Mouse (Mus musculus) lung, embryonic 15.5 days (tissue): ENCODE measurements around the gene Rab6b. TPM values are rescaled to one million over a fixed set of nuclear protein-coding genes. Genes with fewer than 3 reads are reported as not detected.

Source experiments
- ATAC-seq: fragments of 200-750 bp; cut with Nextera tagmentation; 2 replicates; pipeline ENCODE4 v1.8.0; 2017; ENCODE audit warnings: moderate number of reproducible peaks, borderline replicate concordance; ENCODE audit not compliant: low FRiP score, low TSS enrichment; ENCODE audit errors: extremely low read depth
- H3K27ac ChIP-seq: fragments of 300-500 bp; sonication (generic); 2 replicates; pipeline ENCODE4 v1.5.1; 2015; ENCODE audit warnings: moderate library complexity, mild to moderate bottlenecking, inconsistent platforms
- H3K27me3 ChIP-seq: fragments of 300-500 bp; sonication (generic); 2 replicates; pipeline ENCODE4 v1.6.1; 2015; ENCODE audit warnings: inconsistent platforms
- H3K36me3 ChIP-seq: fragments of 300-500 bp; sonication (generic); 2 replicates; pipeline ENCODE4 v1.6.1; 2015; ENCODE audit warnings: inconsistent platforms
- H3K4me1 ChIP-seq: fragments of 300-500 bp; sonication (generic); 2 replicates; pipeline ENCODE4 v1.6.1; 2015; ENCODE audit warnings: inconsistent platforms
- H3K4me2 ChIP-seq: fragments of 300-500 bp; sonication (generic); 2 replicates; pipeline ENCODE4 v1.6.1; 2015; ENCODE audit warnings: inconsistent platforms, mild to moderate bottlenecking, moderate library complexity
- H3K4me3 ChIP-seq: fragments of 300-500 bp; sonication (generic); 2 replicates; pipeline ENCODE4 v1.5.1; 2015; ENCODE audit warnings: mild to moderate bottlenecking, inconsistent platforms
- H3K9ac ChIP-seq: fragments of 300-500 bp; sonication (generic); 2 replicates; pipeline ENCODE4 v1.6.1; 2015; ENCODE audit warnings: inconsistent platforms
- H3K9me3 ChIP-seq: fragments of 300-500 bp; sonication (generic); 2 replicates; pipeline ENCODE4 v1.6.1; 2016; ENCODE audit warnings: inconsistent platforms
- WGBS: fragments of 180-500 bp; shearing (Covaris S2); methylation state at CpG from one replicate; pipeline ENCODE4 v1.1.7; 2015; 5-methylcytosine and 5-hydroxymethylcytosine counted together
- polyA plus RNA-seq: library from polyadenylated mRNA; unstranded; fragments of >200 nt; fragmentation: Nextera tagmentation; extraction: Ambion mirVana; gene quantifications from 2 replicates; pipeline ENCODE4 v1.2.1, GENCODE M21; 2015

The Rab6b gene
- polyA plus RNA-seq, 1 experiment from 2014 or later: 4.3 TPM

DNA sequence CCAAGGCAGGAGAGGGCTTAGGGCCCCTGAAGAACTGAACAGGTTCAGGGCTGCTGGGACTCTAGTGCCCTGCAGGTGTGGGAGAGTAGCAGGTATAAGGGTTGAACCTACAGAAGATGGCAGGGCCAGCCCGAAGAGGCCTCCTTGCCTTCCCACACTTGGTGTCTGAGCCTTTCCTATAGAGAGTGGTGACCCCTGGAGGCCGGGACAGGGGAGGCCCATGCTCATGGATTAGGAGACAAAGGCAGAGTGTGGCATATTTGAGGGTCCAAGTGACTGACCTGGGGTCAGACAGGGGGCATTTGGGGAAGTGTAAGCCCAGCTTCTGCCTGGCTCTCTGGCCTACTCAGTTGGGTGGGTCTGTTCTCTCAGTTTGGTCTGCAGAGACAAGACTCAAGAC lies 8.6 kb downstream of the Rab6b start:
- WGBS: 37% methylated on average over 2 of the region's 2 CpGs
- no peaks in the 10 kb centered on the region for H3K36me3 ChIP-seq
- H3K27ac ChIP-seq: no peak overlapping the region
- H3K4me1 ChIP-seq: no peaks in the 10 kb centered on the region
- H3K4me3 ChIP-seq: no peak overlapping the region
- H3K9ac ChIP-seq: no peak overlapping the region
- no peak overlapping the region for H3K4me2 ChIP-seq
- peaks cover 3% of the 10 kb centered on the region; the same call in 1 of the 2 replicates for H3K27me3 ChIP-seq
- no peaks in the 10 kb centered on the region for H3K9me3 ChIP-seq
- no peak for ATAC-seq

DNA sequence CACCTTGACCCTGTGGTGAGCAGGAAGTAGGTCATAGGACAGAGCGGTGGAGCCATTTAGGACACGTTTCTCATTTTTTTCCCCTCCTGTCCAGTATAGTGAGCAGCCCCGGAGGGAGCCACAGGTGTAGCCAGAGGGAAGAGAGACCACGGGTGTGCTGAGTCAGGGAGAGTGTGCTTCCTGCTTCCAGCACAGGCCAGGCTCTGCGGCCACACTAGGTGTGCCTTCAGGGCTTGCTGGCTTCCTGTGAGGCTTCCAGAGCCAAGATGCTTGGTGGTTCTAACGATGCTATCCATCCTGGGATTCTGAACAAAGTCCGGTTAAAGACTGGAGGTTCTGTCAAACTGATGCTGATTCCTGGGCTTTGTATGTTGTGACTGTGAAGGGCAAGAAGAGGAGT lies 10.0 kb downstream of the Rab6b start:
- H3K4me1 ChIP-seq: no peaks in the 10 kb centered on the region
- H3K4me3 ChIP-seq: no peak overlapping the region
- no peak overlapping the region for H3K9ac ChIP-seq
- WGBS: 73% methylated on average over 7 of the region's 7 CpGs
- H3K9me3 ChIP-seq: no peaks in the 10 kb centered on the region
- H3K27ac ChIP-seq: no peak overlapping the region
- H3K27me3 ChIP-seq: no peaks in the 10 kb centered on the region
- no peaks in the 10 kb centered on the region for H3K36me3 ChIP-seq
- no peak overlapping the region for H3K4me2 ChIP-seq
- ATAC-seq: no peak

DNA sequence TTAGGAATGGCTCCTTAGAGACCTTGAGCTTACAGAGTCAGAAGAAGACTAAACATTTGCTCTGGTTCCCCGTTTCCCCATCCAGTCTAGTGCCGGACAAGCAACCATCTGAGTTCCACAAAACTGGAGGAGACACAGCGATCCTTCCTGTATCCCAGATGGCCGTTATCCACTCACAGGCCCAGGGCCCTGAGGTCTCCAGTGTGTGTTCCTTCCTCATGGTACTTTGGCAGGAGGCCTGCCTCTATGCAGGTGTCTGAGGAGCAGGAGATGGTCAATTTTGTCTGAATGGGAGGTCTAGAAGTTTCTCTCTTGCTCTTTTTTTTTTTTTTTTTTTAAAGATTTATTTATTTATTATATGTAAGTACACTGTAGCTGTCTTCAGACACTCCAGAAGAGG lies 13.2 kb downstream of the Rab6b start:
- no peaks in the 10 kb centered on the region for H3K9me3 ChIP-seq
- no peaks in the 10 kb centered on the region for H3K27me3 ChIP-seq
- no peaks in the 10 kb centered on the region for H3K36me3 ChIP-seq
- H3K27ac ChIP-seq: no peak overlapping the region
- WGBS: 89% methylated on average over 4 of the region's 4 CpGs
- no peak for ATAC-seq
- H3K4me2 ChIP-seq: no peak overlapping the region
- H3K9ac ChIP-seq: no peak overlapping the region
- H3K4me3 ChIP-seq: no peak overlapping the region
- no peaks in the 10 kb centered on the region for H3K4me1 ChIP-seq

DNA sequence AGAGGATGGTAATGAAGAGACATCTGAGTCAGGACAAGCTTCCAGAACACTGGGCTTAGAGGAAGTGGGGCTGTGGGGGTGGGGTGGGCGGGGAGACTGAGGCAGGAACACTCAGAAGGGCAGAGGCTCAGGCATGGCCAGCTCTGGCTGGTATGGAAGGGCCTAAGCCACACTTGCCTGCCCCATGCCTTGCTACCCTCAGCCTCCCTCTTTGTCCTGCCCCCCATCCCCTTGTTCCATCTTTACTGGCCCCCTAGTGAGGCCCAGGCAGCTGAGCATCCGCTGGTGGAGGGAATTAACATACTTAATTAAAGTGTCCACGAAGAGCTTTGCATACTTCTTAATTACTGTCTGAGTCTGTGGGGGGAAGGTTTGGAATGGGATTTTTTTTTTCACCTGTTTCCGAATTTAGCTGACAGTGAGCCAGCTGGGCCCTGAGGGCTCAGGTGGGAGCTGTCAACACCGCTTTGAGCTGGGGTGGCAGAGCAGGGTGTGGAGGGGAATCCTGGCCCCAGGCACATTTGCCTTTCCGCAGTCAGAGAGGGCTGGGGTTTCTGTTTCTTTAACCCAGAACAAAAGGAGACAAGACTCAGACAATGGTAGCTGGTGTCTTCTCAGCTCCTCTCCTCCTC lies 22.0 kb downstream of the Rab6b start:
- Histone ChIP-seq H3K27ac (no peak overlapping the region), H3K27me3 (no peaks in the 10 kb centered on the region), H3K4me1 (no peaks in the 10 kb centered on the region), H3K36me3 (no peaks in the 10 kb centered on the region), H3K9me3 (no peaks in the 10 kb centered on the region), H3K4me2 (no peak overlapping the region), H3K9ac (no peak overlapping the region), H3K4me3 (no peak overlapping the region)
- ATAC-seq: no peak
- 52% methylated on average over 6 of the region's 6 CpGs for WGBS

DNA sequence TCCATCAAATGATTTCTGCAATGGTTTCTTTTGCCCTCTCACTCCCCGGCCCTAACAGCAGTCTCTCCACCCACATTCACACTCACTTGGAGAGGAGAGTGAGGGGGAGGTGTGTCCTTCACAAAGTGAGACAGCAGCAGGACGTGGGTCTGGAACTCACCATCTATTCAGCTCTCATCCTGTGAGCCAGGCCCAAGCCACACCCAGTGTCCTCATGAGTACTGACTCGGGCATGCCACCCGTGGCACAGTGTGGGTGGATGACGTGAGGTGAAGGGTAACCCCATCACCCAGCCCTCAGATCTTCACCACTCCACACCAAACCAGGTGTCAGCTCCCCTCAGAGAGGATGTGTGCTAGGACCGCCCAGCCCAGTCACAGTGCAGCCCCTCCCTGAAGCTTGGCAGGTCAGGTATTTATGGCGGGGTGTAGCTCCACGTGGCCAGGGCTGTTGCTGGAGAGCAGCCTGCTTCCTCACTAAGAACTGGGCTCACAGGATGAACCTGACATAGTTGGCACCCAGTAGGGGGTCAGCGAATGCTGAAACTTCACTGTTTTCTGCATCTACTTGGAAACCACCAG lies 23.0 kb downstream of the Rab6b start:
- 45% methylated on average over 9 of the region's 9 CpGs for WGBS
- Histone ChIP-seq H3K27me3 (no peaks in the 10 kb centered on the region), H3K36me3 (no peaks in the 10 kb centered on the region), H3K4me1 (no peaks in the 10 kb centered on the region), H3K9me3 (no peaks in the 10 kb centered on the region), H3K9ac (no peak overlapping the region), H3K4me3 (no peak overlapping the region), H3K4me2 (no peak overlapping the region), H3K27ac (no peak overlapping the region)
- ATAC-seq: 0 out of 2 replicates have a peak, but pooled peaks have one; percentile 9

DNA sequence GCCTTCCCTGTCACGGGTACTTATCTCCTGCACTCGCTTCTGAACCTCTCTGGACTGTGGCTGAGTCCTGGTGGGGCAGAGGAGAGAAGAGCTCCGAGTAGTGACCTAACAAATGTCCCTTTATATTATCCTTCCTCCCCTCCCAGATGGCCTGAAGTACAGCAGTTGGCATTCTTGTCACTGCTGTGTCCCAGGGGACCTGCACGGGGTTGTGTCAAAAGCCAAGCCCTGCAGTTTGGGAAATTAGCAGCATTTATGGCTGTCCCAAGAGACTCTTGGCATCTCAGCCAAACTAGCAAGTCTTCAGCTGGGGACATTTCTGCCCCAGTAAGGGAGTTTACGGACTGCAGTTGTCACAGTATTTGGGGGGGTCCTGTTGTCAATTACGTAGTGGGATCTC lies 27.9 kb downstream of the Rab6b start:
- WGBS: 70% methylated on average over 6 of the region's 6 CpGs
- Histone ChIP-seq H3K27me3 (no peaks in the 10 kb centered on the region), H3K4me3 (no peak overlapping the region), H3K4me1 (no peaks in the 10 kb centered on the region), H3K36me3 (no peaks in the 10 kb centered on the region), H3K9me3 (no peaks in the 10 kb centered on the region), H3K27ac (no peak overlapping the region), H3K9ac (no peak overlapping the region), H3K4me2 (no peak overlapping the region)
- no peak for ATAC-seq

DNA sequence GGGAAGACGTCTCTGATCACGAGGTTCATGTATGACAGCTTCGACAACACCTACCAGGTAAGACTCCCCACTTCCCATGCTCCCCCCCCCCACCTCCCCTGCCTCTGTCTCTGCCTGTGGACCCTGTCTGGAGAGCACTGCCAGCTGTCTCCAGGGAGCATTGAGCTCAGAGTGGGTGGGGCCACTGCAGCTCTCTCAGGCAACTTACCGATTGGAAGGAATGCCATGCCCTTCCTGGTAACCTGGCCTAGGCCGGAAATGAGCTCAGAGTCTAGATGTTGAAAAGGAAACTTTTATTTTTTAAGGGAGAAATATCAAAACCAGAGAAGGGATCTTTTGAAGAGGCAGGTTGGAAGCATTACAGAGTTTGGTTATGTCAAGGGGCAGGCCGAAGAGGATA lies 28.8 kb downstream of the Rab6b start:
- no peak for ATAC-seq
- Histone ChIP-seq H3K9me3 (no peaks in the 10 kb centered on the region), H3K4me2 (no peak overlapping the region), H3K27ac (no peak overlapping the region), H3K9ac (no peak overlapping the region), H3K4me1 (no peaks in the 10 kb centered on the region), H3K36me3 (no peaks in the 10 kb centered on the region), H3K4me3 (no peak overlapping the region), H3K27me3 (no peaks in the 10 kb centered on the region)
- WGBS: 84% methylated on average over 6 of the region's 6 CpGs

DNA sequence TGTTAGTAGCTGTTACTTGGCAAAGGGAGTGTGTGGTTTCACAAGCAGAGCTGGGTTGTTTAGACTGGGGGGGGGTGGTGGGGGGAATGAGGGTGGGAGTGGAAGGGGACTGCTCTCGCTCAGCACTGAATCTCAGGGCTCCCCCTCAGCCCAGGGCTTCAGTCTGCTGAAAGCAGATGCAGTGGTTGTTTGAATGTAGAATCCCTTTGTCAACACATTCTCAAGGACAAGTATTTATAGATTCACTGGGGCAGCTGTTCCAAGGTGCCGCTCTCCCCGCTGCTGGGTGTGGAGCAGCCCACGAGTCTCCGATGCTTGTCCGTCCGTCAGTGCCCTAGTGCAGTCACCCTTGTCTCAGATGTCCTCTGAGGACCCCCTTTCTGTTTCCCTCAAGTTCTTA lies 29.7 kb downstream of the Rab6b start:
- Histone ChIP-seq H3K27me3 (no peaks in the 10 kb centered on the region), H3K9ac (no peak overlapping the region), H3K36me3 (no peaks in the 10 kb centered on the region), H3K9me3 (no peaks in the 10 kb centered on the region), H3K4me1 (no peaks in the 10 kb centered on the region), H3K27ac (no peak overlapping the region), H3K4me3 (no peak overlapping the region), H3K4me2 (no peak overlapping the region)
- 75% methylated on average over 7 of the region's 7 CpGs for WGBS
- no peak for ATAC-seq

DNA sequence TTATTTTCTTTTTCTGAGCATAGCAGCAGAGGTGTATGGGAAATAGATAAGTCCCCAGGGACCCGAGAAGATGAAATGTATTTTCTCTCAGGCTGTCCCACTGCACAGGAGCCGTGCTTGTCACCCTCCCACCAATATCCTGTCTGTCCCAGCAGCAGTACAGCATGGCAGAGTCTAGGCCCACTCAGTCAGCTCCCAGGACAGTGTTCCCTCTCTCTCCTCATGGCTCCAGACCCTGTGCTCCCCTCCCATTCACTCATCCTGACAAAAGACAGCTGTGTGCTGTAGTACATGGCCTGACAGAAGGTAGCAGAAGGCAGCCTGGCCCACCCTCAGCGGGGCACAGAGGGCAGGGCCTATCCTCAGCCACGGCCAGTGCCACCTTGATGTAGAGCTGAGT lies 32.3 kb downstream of the Rab6b start:
- no peaks in the 10 kb centered on the region for H3K36me3 ChIP-seq
- no peak overlapping the region for H3K27ac ChIP-seq
- H3K9me3 ChIP-seq: no peaks in the 10 kb centered on the region
- H3K9ac ChIP-seq: no peak overlapping the region
- no peak overlapping the region for H3K4me2 ChIP-seq
- no peaks in the 10 kb centered on the region for H3K27me3 ChIP-seq
- ATAC-seq: peak; percentile 53; the same call in 1 of the 2 replicates
- H3K4me3 ChIP-seq: no peak overlapping the region
- 28% methylated on average over 4 of the region's 4 CpGs for WGBS
- H3K4me1 ChIP-seq: no peaks in the 10 kb centered on the region

DNA sequence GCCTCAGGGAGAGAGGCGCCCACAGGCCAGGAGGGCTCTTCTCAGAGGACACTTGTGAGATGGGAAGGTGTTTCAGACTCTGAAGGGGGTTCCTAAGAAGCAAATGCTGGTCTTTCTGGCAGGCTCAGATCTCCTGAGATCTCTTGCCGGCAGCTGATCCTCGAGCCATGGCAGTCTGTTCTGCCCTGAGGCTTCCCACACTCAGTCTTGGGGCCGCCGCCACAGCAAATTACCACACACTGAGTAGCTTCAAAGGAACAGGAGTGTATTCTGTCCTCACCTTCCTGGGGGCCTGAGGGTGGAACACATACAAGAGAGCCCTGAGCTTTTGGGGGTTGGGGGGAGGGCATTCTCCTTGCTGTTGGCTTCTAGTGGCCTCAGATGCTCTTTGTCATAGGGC lies 33.8 kb downstream of the Rab6b start:
- Histone ChIP-seq H3K27ac (no peak overlapping the region), H3K27me3 (no peaks in the 10 kb centered on the region), H3K4me1 (no peaks in the 10 kb centered on the region), H3K4me2 (no peak overlapping the region), H3K36me3 (no peaks in the 10 kb centered on the region), H3K9me3 (no peaks in the 10 kb centered on the region), H3K4me3 (no peak overlapping the region), H3K9ac (no peak overlapping the region)
- 50% methylated on average over 5 of the region's 5 CpGs for WGBS
- ATAC-seq: no peak

DNA sequence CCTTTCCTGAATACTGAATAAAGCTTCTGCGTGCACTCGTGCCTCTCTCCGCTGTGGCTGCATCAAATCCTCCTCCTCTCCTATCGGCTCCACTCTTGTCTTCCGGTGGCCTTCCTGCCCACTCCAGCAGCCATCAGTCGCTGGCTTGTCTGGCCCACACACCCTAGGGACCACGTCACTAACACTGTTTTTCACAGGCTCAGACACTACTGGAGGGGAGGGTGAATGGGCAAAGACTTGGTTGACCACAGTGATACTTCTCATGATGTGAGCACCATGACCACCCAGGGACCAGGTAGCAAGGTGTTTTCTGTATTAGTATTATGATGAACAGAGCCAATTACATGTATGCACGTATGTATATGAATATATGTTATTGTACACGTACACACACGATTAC lies 34.7 kb downstream of the Rab6b start:
- WGBS: 80% methylated on average over 10 of the region's 10 CpGs
- no peaks in the 10 kb centered on the region for H3K9me3 ChIP-seq

DNA sequence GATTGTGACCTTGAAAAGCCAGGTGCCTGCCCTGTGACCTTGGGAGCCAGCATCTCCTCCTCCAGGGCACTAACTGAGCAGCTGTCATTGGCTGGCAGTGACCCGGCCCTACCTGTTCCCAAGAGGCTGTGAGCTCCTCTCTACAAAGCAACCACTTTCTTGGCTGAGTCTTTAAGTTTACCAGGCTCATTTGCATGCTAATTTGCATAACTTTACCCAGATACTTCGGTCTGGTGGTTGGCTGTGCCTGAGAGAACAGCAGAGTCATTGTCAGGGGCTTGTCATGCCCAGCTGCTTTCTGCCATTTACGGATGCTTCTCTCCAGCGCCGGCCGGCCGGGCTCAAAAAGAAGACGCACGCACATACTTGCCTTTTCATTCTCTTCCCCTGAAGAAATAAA lies 35.1 kb downstream of the Rab6b start:
- Histone ChIP-seq H3K9me3 (no peaks in the 10 kb centered on the region), H3K36me3 (no peaks in the 10 kb centered on the region), H3K27ac (no peak overlapping the region), H3K4me2 (no peak overlapping the region), H3K4me3 (no peak overlapping the region), H3K9ac (no peak overlapping the region), H3K4me1 (no peaks in the 10 kb centered on the region), H3K27me3 (no peaks in the 10 kb centered on the region)
- ATAC-seq: no peak
- WGBS: 50% methylated on average over 9 of the region's 9 CpGs

More for the DNA sequence above, 34.7 kb downstream of the Rab6b start:
- Histone ChIP-seq H3K9ac (no peak overlapping the region), H3K27me3 (no peaks in the 10 kb centered on the region), H3K27ac (no peak overlapping the region), H3K36me3 (no peaks in the 10 kb centered on the region), H3K4me3 (no peak overlapping the region), H3K4me2 (no peak overlapping the region), H3K4me1 (no peaks in the 10 kb centered on the region)
- ATAC-seq: no peak

DNA sequence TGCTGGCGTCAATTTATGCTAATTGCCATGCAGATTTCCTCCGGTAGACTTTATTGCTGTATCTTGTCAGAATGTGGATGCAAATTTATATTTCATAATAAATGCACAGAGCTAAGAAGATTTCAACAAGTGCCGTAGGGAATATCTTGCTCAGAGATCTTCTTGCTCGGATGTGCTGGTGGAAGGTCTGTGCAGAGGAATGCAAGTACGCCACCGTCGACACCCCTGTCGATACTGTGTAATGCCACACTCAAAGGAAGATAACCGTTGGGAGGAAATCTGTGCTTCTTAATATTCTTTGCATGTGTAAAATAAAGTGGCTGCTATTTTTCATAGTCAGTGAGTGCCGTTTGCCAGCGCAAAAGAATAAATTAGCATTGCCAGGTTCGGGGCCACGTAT lies 35.5 kb downstream of the Rab6b start:
- WGBS: 51% methylated on average over 13 of the region's 13 CpGs
- no peaks in the 10 kb centered on the region for H3K27me3 ChIP-seq
- H3K4me3 ChIP-seq: no peak overlapping the region
- no peak overlapping the region for H3K9ac ChIP-seq
- H3K27ac ChIP-seq: no peak overlapping the region
- ATAC-seq: no peak
- H3K36me3 ChIP-seq: no peaks in the 10 kb centered on the region
- H3K4me2 ChIP-seq: no peak overlapping the region
- H3K9me3 ChIP-seq: no peaks in the 10 kb centered on the region
- no peaks in the 10 kb centered on the region for H3K4me1 ChIP-seq
